Mouse (Mus musculus): ENCODE data around the gene Use1. TPM values are rescaled to one million over a fixed set of nuclear protein-coding genes. Genes with fewer than 3 reads are reported as not detected.

Use1 gene
- polyA plus RNA-seq, 1 experiment from 2014 or later = 92.1 TPM

- peak overlapping the region; percentile 98 for H3K4me2 ChIP-seq (ENCODE audit: low read depth, severe bottlenecking)
- 0 out of 2 replicates have a peak overlapping the region, but pooled peaks have one; percentile 30 for H3K27ac ChIP-seq (replicated peaks; ENCODE audit: low read depth, low read length)
- no peaks in the 10 kb centered on the region for H3K27me3 ChIP-seq (ENCODE audit: control insufficient read depth, insufficient read depth, low read length)
- peak overlapping the region; percentile 90 for H3K9ac ChIP-seq (ENCODE audit: low read length)
- H3K4me1 ChIP-seq (ENCODE audit: control insufficient read depth, insufficient read depth, low read length) = peaks cover 35% of the 10 kb centered on the region
- no peak for ATAC-seq (ENCODE audit: insufficient number of reproducible peaks, low FRiP score, low TSS enrichment, low read depth)
- peaks cover 7% of the 10 kb centered on the region; the same call in 1 of the 2 replicates for H3K36me3 ChIP-seq (ENCODE audit: control insufficient read depth, insufficient read depth, low read length)
- peak overlapping the region; percentile 92 for H3K4me3 ChIP-seq (ENCODE audit: low read depth, low read length)
- H3K9me3 ChIP-seq (ENCODE audit: control insufficient read depth, low read length) = no peaks in the 10 kb centered on the region
- peak; percentile 60 for DNase-seq (ENCODE audit: low spot score)
- 2% methylated on average over 72 of the region's 72 CpGs for WGBS
Observed at GRCm38 (mm10) chr8:71380178-71381171, 13.8 kb downstream of the Use1 start.

DNA sequence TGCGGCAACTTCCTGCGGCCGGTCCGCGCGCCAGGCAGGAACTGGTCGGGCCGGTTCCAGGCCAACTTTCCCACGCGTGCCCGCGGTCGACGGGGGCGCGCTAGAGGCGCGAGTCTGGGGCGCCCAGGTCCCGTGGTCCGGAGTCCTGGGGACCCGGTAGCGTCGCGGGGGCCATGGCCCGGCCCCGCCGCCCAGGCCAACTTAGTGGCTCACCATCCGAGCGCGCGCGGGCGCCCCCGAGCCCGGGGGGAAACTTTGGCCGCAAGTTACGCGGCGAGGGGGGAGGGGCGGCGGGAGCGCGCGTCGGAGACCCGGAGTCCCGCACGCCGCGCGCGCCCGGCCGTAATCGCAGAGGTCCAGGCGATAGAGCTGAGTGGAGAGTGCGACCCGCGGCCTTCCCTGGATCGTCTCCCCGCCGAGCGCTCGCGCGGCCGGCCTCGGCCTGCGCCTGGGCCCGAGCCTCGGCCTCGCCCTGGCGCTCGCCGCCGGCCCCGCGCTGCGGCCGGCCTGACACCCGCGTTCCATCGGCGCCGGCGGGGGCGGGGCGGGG, 14.8 kb downstream of the Use1 start, which contains the start of gene Nr2f6:
Gene Nr2f6 (minus strand): TSS at position 540 of the 550 bp plus-strand sequence.
- DNase-seq (ENCODE audit: low spot score) (peak; percentile 83), ATAC-seq (ENCODE audit: insufficient number of reproducible peaks, low FRiP score, low TSS enrichment, low read depth) (peak; percentile 8; the same call in 1 of the 2 replicates)
- Histone ChIP-seq H3K4me3 (ENCODE audit: low read depth, low read length) (peak within 1 kb of the TSS; percentile 92), H3K27ac (replicated peaks; ENCODE audit: low read depth, low read length) (peak within 1 kb of the TSS; percentile 91), H3K27me3 (ENCODE audit: control insufficient read depth, insufficient read depth, low read length) (no peaks in the 10 kb centered on the region), H3K4me2 (ENCODE audit: low read depth, severe bottlenecking) (peak within 1 kb of the TSS; percentile 98), H3K9ac (ENCODE audit: low read length) (peak within 1 kb of the TSS; percentile 90), H3K36me3 (ENCODE audit: control insufficient read depth, insufficient read depth, low read length) (peaks cover 7% of the 10 kb centered on the region; the same call in 1 of the 2 replicates), H3K4me1 (ENCODE audit: control insufficient read depth, insufficient read depth, low read length) (peaks cover 25% of the 10 kb centered on the region), H3K9me3 (ENCODE audit: control insufficient read depth, low read length) (no peaks in the 10 kb centered on the region)
- WGBS = under 1% methylated on average over 60 of the region's 89 CpGs

DNA sequence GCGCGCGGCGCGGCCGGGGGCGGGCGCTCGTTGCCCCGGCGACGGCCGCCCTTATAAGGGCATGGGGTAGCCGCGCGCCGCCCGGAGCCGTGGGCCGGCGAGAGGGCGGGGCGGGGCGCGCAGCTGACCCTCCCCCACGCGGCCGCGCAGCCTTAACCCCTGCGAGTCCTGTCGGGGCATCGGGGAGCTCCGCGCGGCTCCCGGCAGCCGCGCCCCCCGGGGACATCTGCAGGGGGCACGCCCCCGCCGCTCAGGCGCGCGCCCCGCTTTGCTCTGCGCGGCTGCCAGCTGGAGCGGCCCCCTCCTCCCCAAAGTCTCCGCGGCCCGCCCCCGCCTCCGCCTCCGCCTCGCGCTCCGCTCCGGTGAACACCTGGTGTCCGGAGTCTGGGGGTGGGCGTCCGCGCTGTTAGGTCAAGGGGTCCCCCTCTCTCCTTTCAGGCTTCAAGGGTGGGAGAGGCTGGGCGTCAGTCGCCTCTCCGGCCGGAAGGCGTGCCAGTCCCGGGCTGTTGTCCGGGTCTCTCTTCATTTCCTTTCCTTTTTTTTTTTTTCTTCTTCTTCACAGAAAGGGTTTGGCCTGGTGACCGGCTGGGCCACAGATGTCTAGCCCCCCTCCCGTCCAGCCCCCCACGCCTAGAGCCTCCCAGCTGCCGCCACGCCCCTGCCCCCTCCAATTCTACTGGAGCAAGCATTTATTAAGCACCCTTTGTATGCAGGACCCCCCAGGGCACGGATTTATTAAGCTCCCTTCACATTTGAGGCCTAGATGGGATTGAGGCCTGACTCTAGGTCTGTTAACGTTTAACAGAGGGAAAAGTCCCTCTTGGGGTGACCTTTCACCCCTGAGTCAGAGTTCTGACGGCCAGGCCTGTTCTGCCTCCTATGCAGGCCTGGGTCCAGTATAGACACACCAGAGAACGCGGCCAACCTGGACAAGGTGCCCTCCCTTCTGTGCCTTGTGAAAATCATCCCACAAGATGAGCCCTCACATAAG, 15.6 kb downstream of the Use1 start:
- peaks cover 4% of the 10 kb centered on the region; the same call in 1 of the 2 replicates for H3K36me3 ChIP-seq (ENCODE audit: control insufficient read depth, insufficient read depth, low read length)
- ATAC-seq (ENCODE audit: insufficient number of reproducible peaks, low FRiP score, low TSS enrichment, low read depth) = peak; percentile 87
- peak overlapping the region; percentile 90 for H3K9ac ChIP-seq (ENCODE audit: low read length)
- DNase-seq (ENCODE audit: low spot score) = peak; percentile 91
- H3K4me2 ChIP-seq (ENCODE audit: low read depth, severe bottlenecking) = peak overlapping the region; percentile 98
- peaks cover 17% of the 10 kb centered on the region for H3K4me1 ChIP-seq (ENCODE audit: control insufficient read depth, insufficient read depth, low read length)
- H3K4me3 ChIP-seq (ENCODE audit: low read depth, low read length) = peak overlapping the region; percentile 92
- WGBS = 1% methylated on average over 58 of the region's 80 CpGs
- H3K27me3 ChIP-seq (ENCODE audit: control insufficient read depth, insufficient read depth, low read length) = no peaks in the 10 kb centered on the region
- H3K9me3 ChIP-seq (ENCODE audit: control insufficient read depth, low read length) = no peaks in the 10 kb centered on the region
- peak overlapping the region; percentile 91 for H3K27ac ChIP-seq (replicated peaks; ENCODE audit: low read depth, low read length)

DNA sequence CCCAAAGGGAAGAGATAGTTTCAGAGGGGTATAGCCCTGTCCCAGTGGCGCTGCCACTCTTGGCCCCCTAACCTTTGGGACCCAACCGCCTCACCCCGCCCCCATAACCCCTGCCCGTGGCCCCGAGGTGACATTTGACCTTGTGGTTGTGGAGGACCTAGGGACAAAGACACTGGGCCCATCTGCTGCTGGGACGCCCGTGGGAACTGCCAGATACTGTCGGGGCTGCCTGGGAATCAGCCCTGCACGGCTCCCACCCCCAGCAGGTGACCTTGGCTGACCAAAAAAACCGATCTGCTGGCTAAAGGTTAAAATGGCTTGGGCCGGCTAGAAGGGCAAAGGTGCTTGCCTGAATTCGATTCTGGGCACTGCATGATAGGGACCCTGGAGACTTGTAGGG, 16.7 kb downstream of the Use1 start:
- WGBS = 27% methylated on average over 12 of the region's 12 CpGs
- Histone ChIP-seq H3K9me3 (ENCODE audit: control insufficient read depth, low read length) (no peaks in the 10 kb centered on the region), H3K36me3 (ENCODE audit: control insufficient read depth, insufficient read depth, low read length) (no peaks in the 10 kb centered on the region; the same call in 1 of the 2 replicates), H3K4me3 (ENCODE audit: low read depth, low read length) (no peak overlapping the region), H3K27ac (replicated peaks; ENCODE audit: low read depth, low read length) (peak overlapping the region; percentile 91; the same call in 1 of the 2 replicates), H3K4me2 (ENCODE audit: low read depth, severe bottlenecking) (no peak overlapping the region), H3K9ac (ENCODE audit: low read length) (no peak overlapping the region; the same call in 1 of the 2 replicates), H3K4me1 (ENCODE audit: control insufficient read depth, insufficient read depth, low read length) (peaks cover 17% of the 10 kb centered on the region), H3K27me3 (ENCODE audit: control insufficient read depth, insufficient read depth, low read length) (no peaks in the 10 kb centered on the region)
- DNase-seq (ENCODE audit: low spot score) (no peak), ATAC-seq (ENCODE audit: insufficient number of reproducible peaks, low FRiP score, low TSS enrichment, low read depth) (no peak)

DNA sequence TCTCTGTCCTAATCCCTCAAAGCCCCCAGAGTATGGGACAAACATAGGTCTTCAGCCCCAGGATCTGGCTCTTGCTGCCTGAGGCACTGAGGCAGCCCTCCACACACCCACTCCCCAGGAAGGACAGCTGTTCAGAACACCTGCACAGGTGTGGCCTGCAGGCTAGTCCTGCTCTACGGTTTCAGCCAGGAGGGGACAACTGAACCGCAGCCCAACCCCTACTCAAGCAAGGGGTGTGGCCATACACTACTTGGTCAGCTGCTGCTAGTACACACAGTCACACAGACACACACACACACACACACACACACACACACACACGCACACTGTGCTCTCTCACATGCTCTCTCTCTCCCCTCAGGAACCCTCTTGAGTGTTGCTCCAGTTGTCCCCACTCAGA, 17.2 kb downstream of the Use1 start:
- no peak overlapping the region for H3K27ac ChIP-seq (replicated peaks; ENCODE audit: low read depth, low read length)
- DNase-seq (ENCODE audit: low spot score) = no peak
- H3K4me1 ChIP-seq (ENCODE audit: control insufficient read depth, insufficient read depth, low read length) = peaks cover 17% of the 10 kb centered on the region
- H3K9me3 ChIP-seq (ENCODE audit: control insufficient read depth, low read length) = no peaks in the 10 kb centered on the region
- no peak overlapping the region for H3K4me3 ChIP-seq (ENCODE audit: low read depth, low read length)
- no peak overlapping the region for H3K9ac ChIP-seq (ENCODE audit: low read length)
- H3K36me3 ChIP-seq (ENCODE audit: control insufficient read depth, insufficient read depth, low read length) = no peaks in the 10 kb centered on the region; the same call in 1 of the 2 replicates
- WGBS = 55% methylated on average over 3 of the region's 3 CpGs
- no peak for ATAC-seq (ENCODE audit: insufficient number of reproducible peaks, low FRiP score, low TSS enrichment, low read depth)
- H3K4me2 ChIP-seq (ENCODE audit: low read depth, severe bottlenecking) = no peak overlapping the region
- no peaks in the 10 kb centered on the region for H3K27me3 ChIP-seq (ENCODE audit: control insufficient read depth, insufficient read depth, low read length)

GRCm38 (mm10) chr8:71385212-71385835, 18.7 kb downstream of the Use1 start:
- H3K27ac ChIP-seq (replicated peaks; ENCODE audit: low read depth, low read length) = no peak overlapping the region

GRCm38 (mm10) chr8:71388267-71388666, 21.6 kb downstream of the Use1 start:
- ATAC-seq (ENCODE audit: insufficient number of reproducible peaks, low FRiP score, low TSS enrichment, low read depth) = no peak
- no peak overlapping the region for H3K27ac ChIP-seq (replicated peaks; ENCODE audit: low read depth, low read length)

More at GRCm38 (mm10) chr8:71385212-71385835, 18.7 kb downstream of the Use1 start:
- Histone ChIP-seq H3K4me2 (ENCODE audit: low read depth, severe bottlenecking) (no peak overlapping the region), H3K9ac (ENCODE audit: low read length) (no peak overlapping the region), H3K36me3 (ENCODE audit: control insufficient read depth, insufficient read depth, low read length) (no peaks in the 10 kb centered on the region), H3K27me3 (ENCODE audit: control insufficient read depth, insufficient read depth, low read length) (no peaks in the 10 kb centered on the region), H3K9me3 (ENCODE audit: control insufficient read depth, low read length) (no peaks in the 10 kb centered on the region), H3K4me3 (ENCODE audit: low read depth, low read length) (no peak overlapping the region), H3K4me1 (ENCODE audit: control insufficient read depth, insufficient read depth, low read length) (peaks cover 6% of the 10 kb centered on the region)
- ATAC-seq (ENCODE audit: insufficient number of reproducible peaks, low FRiP score, low TSS enrichment, low read depth) = no peak
- WGBS = 71% methylated on average over 12 of the region's 12 CpGs
- no peak for DNase-seq (ENCODE audit: low spot score)

More at GRCm38 (mm10) chr8:71388267-71388666, 21.6 kb downstream of the Use1 start:
- H3K9me3 ChIP-seq (ENCODE audit: control insufficient read depth, low read length) = no peaks in the 10 kb centered on the region
- DNase-seq (ENCODE audit: low spot score) = no peak
- WGBS = 64% methylated on average over 1 of the region's 1 CpGs
- no peak overlapping the region for H3K9ac ChIP-seq (ENCODE audit: low read length)
- no peaks in the 10 kb centered on the region; the same call in 1 of the 2 replicates for H3K4me1 ChIP-seq (ENCODE audit: control insufficient read depth, insufficient read depth, low read length)
- H3K4me3 ChIP-seq (ENCODE audit: low read depth, low read length) = no peak overlapping the region
- H3K36me3 ChIP-seq (ENCODE audit: control insufficient read depth, insufficient read depth, low read length) = no peaks in the 10 kb centered on the region
- H3K4me2 ChIP-seq (ENCODE audit: low read depth, severe bottlenecking) = no peak overlapping the region
- H3K27me3 ChIP-seq (ENCODE audit: control insufficient read depth, insufficient read depth, low read length) = no peaks in the 10 kb centered on the region
